In the genomic region with DNA sequence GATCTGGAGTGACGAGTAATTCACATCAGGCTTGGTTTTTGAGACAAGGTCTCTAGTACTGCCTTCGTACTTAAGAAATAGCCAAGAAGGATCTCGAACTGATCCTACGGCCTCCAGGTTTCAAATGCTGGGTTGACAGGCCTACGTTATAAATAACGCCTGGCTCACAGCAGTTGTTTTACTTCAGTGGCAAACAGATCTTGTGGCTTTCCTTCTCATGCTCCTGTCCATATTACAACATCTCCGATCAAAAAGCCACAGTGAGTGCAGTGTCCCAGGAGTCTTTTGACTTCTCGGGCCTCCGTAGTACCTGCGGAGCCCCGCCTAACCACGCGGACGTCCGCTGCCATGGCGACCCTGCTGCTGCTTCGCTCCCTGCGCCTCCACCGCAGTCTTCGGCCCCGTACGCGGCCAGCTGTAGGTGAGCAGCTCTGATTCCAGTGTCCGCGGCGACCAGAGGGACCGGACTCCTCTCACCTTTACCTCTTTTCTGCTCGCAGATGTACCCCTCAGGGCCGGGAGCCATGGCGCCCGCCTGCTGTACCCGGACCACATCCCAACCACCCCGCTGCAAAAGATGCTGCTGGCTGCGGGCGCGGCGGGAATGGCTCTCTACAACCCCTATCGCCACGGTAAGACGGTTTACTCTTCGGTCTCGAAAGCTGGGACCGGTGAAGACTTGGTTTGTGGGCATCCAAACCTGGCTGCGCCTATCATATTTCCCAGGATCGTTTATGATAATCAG, we compare ENCODE assay signal across 8 mouse cellular contexts. TPM values are rescaled to one million over a fixed set of nuclear protein-coding genes. Genes with fewer than 3 reads are reported as not detected.
DNase-seq lines count a peak whose midpoint lies in the region; ATAC-seq and TF ChIP-seq lines count a peak whose summit lies in the region.

TSS of gene Trub2 (minus strand) at position 566 of the 745 bp plus-strand sequence.

- no peaks in the 10 kb centered on the region; the same call in 1 of the 2 replicates for H3K4me1 ChIP-seq in bone marrow, adult 2 months (ENCODE audit: control insufficient read depth, insufficient read depth, low read length)
- peaks cover 7% of the 10 kb centered on the region for H3K4me1 ChIP-seq in embryonic facial prominence, embryonic 14.5 days (ENCODE audit: control insufficient read depth, insufficient read depth, low read length)
- H3K4me1 ChIP-seq in heart, adult 2 months (ENCODE audit: control insufficient read depth, insufficient read depth, low read length) = no peaks in the 10 kb centered on the region
- H3K4me1 ChIP-seq in limb, embryonic 13.5 days = peaks cover 19% of the 10 kb centered on the region
- peaks cover 20% of the 10 kb centered on the region for H3K4me1 ChIP-seq in midbrain, embryonic 15.5 days
- H3K4me1 ChIP-seq in spleen, adult 2 months (ENCODE audit: control insufficient read depth, insufficient read depth, insufficient read length) = 0 out of 2 replicates have a peak, but pooled peaks cover 3% of the 10 kb centered on the region

- DNase-seq in A20 (ENCODE audit: low read depth, low spot score) = peak; percentile 92
- peak; percentile 92 for DNase-seq in embryonic facial prominence, embryonic 14.5 days (ENCODE audit: low spot score)
- peak; percentile 88 to 89 for DNase-seq in heart, adult 2 months
- DNase-seq in kidney, adult 9 months = peak; percentile 90
- DNase-seq in spleen, adult 2 months (ENCODE audit: low read depth in 1 of 2, low spot score in 2 of 2) = peak; percentile 70 to 86

- H3K9me3 ChIP-seq in embryonic facial prominence, embryonic 14.5 days (ENCODE audit: control insufficient read depth, low read length) = no peaks in the 10 kb centered on the region
- H3K9me3 ChIP-seq in limb, embryonic 13.5 days = no peaks in the 10 kb centered on the region
- no peaks in the 10 kb centered on the region for H3K9me3 ChIP-seq in midbrain, embryonic 15.5 days

- no peaks in the 10 kb centered on the region for H3K27me3 ChIP-seq in embryonic facial prominence, embryonic 14.5 days (replicated peaks; ENCODE audit: control insufficient read depth, insufficient read depth, low read length)
- no peaks in the 10 kb centered on the region for H3K27me3 ChIP-seq in heart, adult 2 months (ENCODE audit: control insufficient read depth, insufficient read depth, low read length)
- no peaks in the 10 kb centered on the region for H3K27me3 ChIP-seq in limb, embryonic 13.5 days
- no peaks in the 10 kb centered on the region for H3K27me3 ChIP-seq in midbrain, embryonic 15.5 days (replicated peaks)
- H3K27me3 ChIP-seq in spleen, adult 2 months (ENCODE audit: control insufficient read depth, insufficient read depth, low read length) = no peaks in the 10 kb centered on the region

- peak within 1 kb of the TSS; percentile 78 for H3K9ac ChIP-seq in embryonic facial prominence, embryonic 14.5 days (ENCODE audit: low read depth, low read length)
- peak within 1 kb of the TSS; percentile 88 for H3K9ac ChIP-seq in heart, adult 2 months (ENCODE audit: low read depth, low read length)
- H3K9ac ChIP-seq in limb, embryonic 13.5 days = peak within 1 kb of the TSS; percentile 77
- peak within 1 kb of the TSS; percentile 82 for H3K9ac ChIP-seq in midbrain, embryonic 15.5 days

- no peaks in the 10 kb centered on the region; the same call in 1 of the 2 replicates for H3K79me2 ChIP-seq in heart, adult 2 months (replicated peaks; ENCODE audit: control insufficient read depth, insufficient read depth, low read length)

- H3K4me3 ChIP-seq in bone marrow, adult 2 months (replicated peaks; ENCODE audit: control insufficient read depth, low read depth, low read length) = peak within 1 kb of the TSS; percentile 88
- H3K4me3 ChIP-seq in embryonic facial prominence, embryonic 14.5 days (ENCODE audit: low read depth, low read length) = peak within 1 kb of the TSS; percentile 78
- peak within 1 kb of the TSS; percentile 71 for H3K4me3 ChIP-seq in heart, adult 2 months
- H3K4me3 ChIP-seq in limb, embryonic 13.5 days = peak within 1 kb of the TSS; percentile 65
- H3K4me3 ChIP-seq in midbrain, embryonic 15.5 days = peak within 1 kb of the TSS; percentile 91
- H3K4me3 ChIP-seq in spleen, adult 2 months (ENCODE audit: extremely low read depth, insufficient read depth, insufficient read length) = peak within 1 kb of the TSS; percentile 85

- TF ChIP-seq CTCF in bone marrow, adult 2 months (IDR thresholded peaks at IDR 0.05; ENCODE audit: control insufficient read depth, insufficient read depth, low read length) = no peak
- no peak for TF ChIP-seq CTCF in heart, adult 2 months (IDR thresholded peaks at IDR 0.05)
- no peak for TF ChIP-seq CTCF in spleen, adult 2 months (IDR thresholded peaks at IDR 0.05; ENCODE audit: extremely low read depth, insufficient read depth, insufficient read length, insufficient replicate concordance)

- intact Hi-C loops in heart, adult 2 months (cut with DNase I) = loop anchor here (2.0 kb wide), 2 partner anchors 15 to 39 kb away; partner anchors contain the start of gene Slc27a4

- peak; percentile 94 for ATAC-seq in embryonic facial prominence, embryonic 14.5 days (ENCODE audit: low read depth)
- ATAC-seq in limb, embryonic 13.5 days (ENCODE audit: low FRiP score, low read depth) = peak; percentile 89
- ATAC-seq in midbrain, embryonic 15.5 days (replicated peaks) = peak; percentile 93

- WGBS in bone marrow, adult 2 months = under 1% methylated on average over 45 of the region's 45 CpGs
- WGBS in embryonic facial prominence, embryonic 14.5 days = under 1% methylated on average over 45 of the region's 45 CpGs
- under 1% methylated on average over 45 of the region's 45 CpGs for WGBS in heart, adult 2 months
- under 1% methylated on average over 45 of the region's 45 CpGs for WGBS in limb, embryonic 13.5 days
- WGBS in midbrain, embryonic 15.5 days = under 1% methylated on average over 45 of the region's 45 CpGs
- WGBS in spleen, adult 2 months = under 1% methylated on average over 45 of the region's 45 CpGs

- H3K27ac ChIP-seq in bone marrow, adult 2 months (ENCODE audit: control insufficient read depth, insufficient read depth, low read depth, low read length, poor library complexity) = peak within 1 kb of the TSS; percentile 70
- peak within 1 kb of the TSS; percentile 66 for H3K27ac ChIP-seq in embryonic facial prominence, embryonic 14.5 days (replicated peaks; ENCODE audit: low read depth, low read length)
- H3K27ac ChIP-seq in heart, adult 2 months = peak within 1 kb of the TSS; percentile 60
- peak within 1 kb of the TSS; percentile 67 for H3K27ac ChIP-seq in limb, embryonic 13.5 days
- H3K27ac ChIP-seq in midbrain, embryonic 15.5 days = peak within 1 kb of the TSS; percentile 81
- peak within 1 kb of the TSS; percentile 54 for H3K27ac ChIP-seq in spleen, adult 2 months (ENCODE audit: insufficient read depth, low read length)

- peaks cover 53% of the 10 kb centered on the region for H3K36me3 ChIP-seq in embryonic facial prominence, embryonic 14.5 days (ENCODE audit: control insufficient read depth, insufficient read depth, low read length)
- no peaks in the 10 kb centered on the region for H3K36me3 ChIP-seq in heart, adult 2 months (ENCODE audit: control insufficient read depth, insufficient read depth, low read length)
- peaks cover 60% of the 10 kb centered on the region for H3K36me3 ChIP-seq in limb, embryonic 13.5 days
- peaks cover 31% of the 10 kb centered on the region for H3K36me3 ChIP-seq in midbrain, embryonic 15.5 days (replicated peaks)
- H3K36me3 ChIP-seq in spleen, adult 2 months (ENCODE audit: control insufficient read depth, insufficient read depth, low read length) = peaks cover 10% of the 10 kb centered on the region

- H3K4me2 ChIP-seq in embryonic facial prominence, embryonic 14.5 days (ENCODE audit: low read depth, low read length) = peak within 1 kb of the TSS; percentile 79
- peak within 1 kb of the TSS; percentile 83 for H3K4me2 ChIP-seq in limb, embryonic 13.5 days (replicated peaks)
- peak within 1 kb of the TSS; percentile 81 for H3K4me2 ChIP-seq in midbrain, embryonic 15.5 days

- 0 out of 2 replicates have a peak, but pooled peaks have one; percentile 29 for TF ChIP-seq POLR2A in bone marrow, adult 2 months (IDR thresholded peaks at IDR 0.05; ENCODE audit: borderline replicate concordance, control insufficient read depth, low read depth, low read length)
- no peak for TF ChIP-seq POLR2A in heart, adult 2 months (IDR thresholded peaks at IDR 0.05; ENCODE audit: insufficient read depth, low read depth, low read length)
- no peak for TF ChIP-seq POLR2A in spleen, adult 2 months (IDR thresholded peaks at IDR 0.05; ENCODE audit: low read depth, low read length)

- no peak for TF ChIP-seq EP300 in heart, adult 2 months (IDR thresholded peaks at IDR 0.05; ENCODE audit: insufficient read depth, low read depth, low read length)

RNA-seq across cellular contexts. Expression of gene Trub2, which starts in this region (rescaled TPM):
- 17.8 and 20.9 TPM in 2 replicates for polyA plus RNA-seq in bone marrow, adult 2 months (2011; ENCODE audit: insufficient read depth, insufficient read length, low replicate concordance, missing spikeins)
- 20.4 and 24.4 TPM in 2 replicates for polyA plus RNA-seq in embryonic facial prominence, embryonic 14.5 days (2014; fragmentation: Nextera tagmentation; extraction: Ambion mirVana)
- 10 to 100 TPM; 24.4 to 32.5 TPM for total RNA-seq in heart, adult 2 months (2021)
- polyA plus RNA-seq in heart, adult 2 months (2012; rRNA removed) = 34.0 and 44.3 TPM in 2 replicates
- polyA plus RNA-seq in limb, embryonic 13.5 days (2015; fragmentation: Nextera tagmentation; extraction: Ambion mirVana) = 48.5 and 50.1 TPM in 2 replicates
- 39.4 and 39.8 TPM in 2 replicates for polyA plus RNA-seq in midbrain, embryonic 15.5 days (2015; fragmentation: Nextera tagmentation; extraction: Ambion mirVana)
- polyA plus RNA-seq in spleen, adult 2 months (2012; rRNA removed) = 25.5 and 29.3 TPM in 2 replicates

Comparison
In these comparisons a context has a peak if more than half of its experiments do, and no peak if none do; other contexts are left out.
1. Peak in every context shown above with its lines: DNase-seq, ATAC-seq, H3K4me3 ChIP-seq and H3K27ac ChIP-seq.